Mouse (Mus musculus) ES-E14 (cell line): Measurements from ENCODE around the gene Lrrc3c. TPM values are rescaled to one million over a fixed set of nuclear protein-coding genes. Genes with fewer than 3 reads are reported as not detected.

Experiments used
- DNase-seq: peaks from one replicate; pipeline ENCODE4 v3.0.0-alpha.2; 2013; ENCODE audit warnings: low read depth, low spot score
- H3K27ac ChIP-seq: 2 replicates; pipeline ENCODE4 v1.5.1; 2012; ENCODE audit warnings: low read depth, mild to moderate bottlenecking, low read length, moderate library complexity, mixed read lengths; ENCODE audit not compliant: poor library complexity, insufficient read depth, severe bottlenecking
- H3K36me3 ChIP-seq: 2 replicates; pipeline ENCODE4 v1.6.1; 2012; ENCODE audit warnings: mild to moderate bottlenecking, low read length, moderate library complexity, mixed read lengths; ENCODE audit not compliant: control insufficient read depth, poor library complexity, insufficient read depth, severe bottlenecking
- H3K4me1 ChIP-seq, 2 experiments: fragments of 150-350 bp in 1 of 2; sonication (generic) in 1 of 2; 2 replicates each; pipeline ENCODE4 v1.6.1; 2012; ENCODE audit warnings: low read length in 2 of 2, mild to moderate bottlenecking in 1 of 2, mixed read lengths in 1 of 2; ENCODE audit not compliant: control insufficient read depth in 2 of 2, insufficient read depth in 2 of 2, poor library complexity in 1 of 2
- H3K4me3 ChIP-seq, 2 experiments: fragments of 150-350 bp in 1 of 2; sonication (generic) in 1 of 2; 2 replicates each; pipeline ENCODE4 v1.5.1; 2012; ENCODE audit warnings: low read length in 2 of 2, low read depth in 1 of 2, mild to moderate bottlenecking in 1 of 2, mixed read lengths in 1 of 2; ENCODE audit not compliant: insufficient read depth in 1 of 2, poor library complexity in 1 of 2, severe bottlenecking in 1 of 2
- H3K9ac ChIP-seq: 2 replicates; pipeline ENCODE4 v1.6.1; 2012; ENCODE audit warnings: low read depth, mild to moderate bottlenecking, low read length, mixed read lengths; ENCODE audit not compliant: poor library complexity, insufficient read depth, severe bottlenecking
- H3K9me3 ChIP-seq: fragments of 150-350 bp; sonication (generic); 2 replicates; pipeline ENCODE4 v1.6.1; 2012; ENCODE audit warnings: low read depth, mild to moderate bottlenecking, low read length; ENCODE audit not compliant: control insufficient read depth, insufficient read depth
- CHD2 ChIP-seq: IDR thresholded peaks from 2 replicates; pipeline ENCODE4 v1.6.1; 2014; ENCODE audit warnings: mild to moderate bottlenecking, low read depth, low read length, inconsistent platforms
- HCFC1 ChIP-seq: IDR thresholded peaks from 2 replicates; pipeline ENCODE4 v1.6.1; 2012; ENCODE audit warnings: low read length, inconsistent platforms, borderline replicate concordance; ENCODE audit not compliant: insufficient read depth
- MAFK ChIP-seq: IDR thresholded peaks from 2 replicates; pipeline ENCODE4 v1.6.1; 2014; ENCODE audit warnings: mild to moderate bottlenecking, low read depth, low read length, inconsistent platforms; ENCODE audit not compliant: insufficient read depth
- ZC3H11A ChIP-seq: IDR thresholded peaks from 2 replicates; pipeline ENCODE4 v1.6.1; 2012; ENCODE audit warnings: low read depth, mild to moderate bottlenecking, inconsistent platforms, low read length, borderline replicate concordance
- ZNF384 ChIP-seq: IDR thresholded peaks from 2 replicates; pipeline ENCODE4 v1.6.1; 2012; ENCODE audit warnings: low read depth, low read length, inconsistent platforms
- in situ Hi-C, 2 experiments: fragments of 600-800 bp; cut with MboI; formaldehyde crosslinking; loops; one replicate each; pipeline ENCODE4 v1.15.1; 2025; ENCODE audit warnings: low sequenced_read_pairs in 2 of 2, inconsistent platforms in 1 of 2; ENCODE audit not compliant: unreplicated experiment in 2 of 2
- total RNA-seq: library from RNA; depleted of rRNA; stranded (reverse); fragments of 300-350 nt; gene quantifications from 2 replicates; pipeline ENCODE4 v1.2.3, GENCODE M21; 2012

Gene Lrrc3c
- total RNA-seq, 1 experiment, result not detected

DNA sequence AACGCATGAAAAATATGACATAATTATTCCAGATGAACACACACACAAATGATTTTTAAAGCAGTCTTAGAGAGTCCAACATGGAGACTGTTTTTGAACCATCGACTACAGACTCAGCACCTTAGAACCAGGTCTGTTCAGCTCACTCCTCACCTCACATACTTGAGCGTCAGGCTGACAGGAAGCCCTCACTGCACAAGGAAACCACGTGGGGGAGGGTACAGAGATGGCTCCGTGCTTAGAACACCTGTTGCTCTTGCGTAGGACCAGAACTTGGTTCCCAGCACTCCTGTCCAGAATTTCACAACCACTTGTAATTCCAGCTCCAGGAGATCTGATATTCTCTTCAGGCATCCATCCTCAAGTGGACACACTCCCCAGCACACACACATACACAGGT lies 3.1 kb upstream of the Lrrc3c start:
- H3K36me3 ChIP-seq, result no peaks in the 10 kb centered on the region
- no peak overlapping the region for H3K27ac ChIP-seq
- no peaks in the 10 kb centered on the region for H3K9me3 ChIP-seq
- TF ChIP-seq ZC3H11A (no peak), CHD2 (no peak), HCFC1 (no peak), ZNF384 (no peak), MAFK (no peak)
- in situ Hi-C loops, result no loop called here
- no peak overlapping the region for H3K9ac ChIP-seq
- no peaks in the 10 kb centered on the region; a peak in 1 of 4 replicates for H3K4me1 ChIP-seq
- DNase-seq, result no peak
- no peak overlapping the region for H3K4me3 ChIP-seq

DNA sequence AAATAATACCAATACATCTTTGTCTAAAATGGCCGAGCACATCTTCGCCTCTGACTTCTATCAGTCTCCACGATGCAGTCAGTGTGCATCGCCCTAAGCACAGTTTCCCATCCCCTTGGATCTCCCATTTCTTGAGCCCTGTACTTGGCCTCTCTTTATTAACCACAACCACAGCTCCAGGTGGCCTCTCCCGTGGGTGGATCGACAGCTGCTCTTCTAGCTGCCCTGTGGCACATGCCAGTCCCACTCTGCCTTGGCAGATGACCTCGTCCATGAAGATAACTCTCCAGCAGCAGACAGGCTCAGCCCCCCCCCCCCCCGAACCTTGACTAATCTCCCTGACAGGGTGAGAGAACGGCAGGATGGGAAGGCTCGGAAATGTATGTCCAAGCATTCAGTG lies 2.6 kb upstream of the Lrrc3c start:
- Histone ChIP-seq H3K4me1 (no peaks in the 10 kb centered on the region; a peak in 1 of 4 replicates), H3K4me3 (no peak overlapping the region), H3K9ac (no peak overlapping the region), H3K36me3 (no peaks in the 10 kb centered on the region), H3K27ac (no peak overlapping the region), H3K9me3 (no peaks in the 10 kb centered on the region)
- in situ Hi-C loops, result no loop called here
- no peak for DNase-seq
- no peak for TF ChIP-seq CHD2
- TF ChIP-seq MAFK, result no peak
- no peak for TF ChIP-seq ZNF384

DNA sequence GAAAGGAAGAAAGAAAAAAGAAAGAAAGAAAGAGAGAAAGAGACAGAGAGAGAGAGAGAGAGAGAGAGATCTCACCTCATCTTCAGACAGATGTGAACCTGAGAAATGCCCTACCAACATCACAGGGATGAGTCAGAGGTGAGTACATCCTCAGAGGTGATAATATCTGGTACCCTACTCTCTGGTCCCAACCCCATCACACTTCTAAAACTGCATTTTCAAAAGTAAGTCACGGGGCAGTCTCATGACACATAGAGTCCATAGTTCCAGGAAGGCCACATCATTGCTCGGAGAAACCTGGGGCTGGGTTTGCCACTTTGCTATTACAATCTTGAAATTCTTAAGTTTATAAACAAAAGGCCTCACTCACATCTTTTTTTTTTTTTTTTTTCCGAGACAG lies 2.1 kb upstream of the Lrrc3c start:
- H3K4me3 ChIP-seq, result no peak overlapping the region
- in situ Hi-C loops, result no loop called here
- no peak overlapping the region for H3K9ac ChIP-seq
- no peak for TF ChIP-seq MAFK
- TF ChIP-seq CHD2, result no peak
- TF ChIP-seq ZC3H11A, result no peak
- no peak for TF ChIP-seq HCFC1
- no peak for TF ChIP-seq ZNF384
- H3K4me1 ChIP-seq, result no peaks in the 10 kb centered on the region; a peak in 1 of 4 replicates
- no peak overlapping the region for H3K27ac ChIP-seq
- no peaks in the 10 kb centered on the region for H3K9me3 ChIP-seq
- no peak for DNase-seq
- no peaks in the 10 kb centered on the region for H3K36me3 ChIP-seq

DNA sequence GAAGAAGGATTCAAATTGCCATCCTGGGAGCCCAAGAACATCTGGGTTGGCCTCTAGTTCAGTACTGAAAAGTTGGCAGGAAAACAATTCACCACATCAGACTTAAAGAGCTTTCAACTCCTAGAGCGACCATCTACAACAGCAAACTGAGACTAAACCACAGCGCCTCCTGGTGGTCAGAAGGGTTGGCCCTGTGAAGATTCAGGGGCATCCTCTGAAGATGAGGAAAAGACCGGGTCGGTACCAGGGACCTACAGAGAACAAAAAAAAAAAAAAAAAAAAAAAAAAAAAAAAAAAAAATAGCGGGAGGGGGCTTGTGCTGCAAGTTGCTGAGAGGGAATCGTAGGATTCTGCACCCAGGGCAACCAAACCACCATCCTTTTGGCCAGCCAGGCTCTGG lies 728 bp upstream of the Lrrc3c start:
- in situ Hi-C loops, result no loop called here
- no peak overlapping the region for H3K4me3 ChIP-seq
- H3K36me3 ChIP-seq, result no peaks in the 10 kb centered on the region

DNA sequence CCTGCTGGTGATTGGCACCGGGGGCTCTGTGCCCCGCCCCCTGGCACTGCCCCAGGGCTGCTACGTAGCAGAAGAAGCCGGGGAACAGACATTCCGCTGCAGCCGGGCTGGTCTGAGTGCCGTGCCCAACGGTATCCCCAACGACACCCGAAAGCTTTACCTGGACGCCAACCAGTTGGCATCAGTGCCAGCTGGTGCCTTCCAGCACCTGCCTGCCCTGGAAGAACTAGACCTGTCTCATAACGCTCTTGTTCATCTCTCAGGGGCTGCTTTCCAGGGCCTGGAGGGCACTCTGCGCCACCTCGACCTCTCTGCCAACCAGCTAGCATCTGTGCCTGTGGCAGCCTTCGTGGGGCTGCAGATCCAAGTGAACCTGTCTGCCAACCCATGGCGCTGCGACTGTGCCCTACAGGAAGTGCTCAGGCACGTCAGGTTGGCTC lies 780 bp downstream of the Lrrc3c start:
- no peaks in the 10 kb centered on the region for H3K9me3 ChIP-seq
- H3K4me3 ChIP-seq, result peak overlapping the region; percentile 33 to 39; a peak in 2 of 4 replicates
- TF ChIP-seq CHD2 (no peak), ZNF384 (no peak), MAFK (no peak), HCFC1 (no peak), ZC3H11A (no peak)
- no peak overlapping the region for H3K27ac ChIP-seq
- H3K4me1 ChIP-seq, result peaks cover 0 to 3% of the 10 kb centered on the region in 2 experiments; a peak in 2 of 4 replicates
- in situ Hi-C loops, result no loop called here
- H3K9ac ChIP-seq, result no peak overlapping the region
- no peaks in the 10 kb centered on the region for H3K36me3 ChIP-seq
- DNase-seq, result no peak

More for the DNA sequence above, 728 bp upstream of the Lrrc3c start:
- Histone ChIP-seq H3K9ac (no peak overlapping the region), H3K9me3 (no peaks in the 10 kb centered on the region), H3K27ac (no peak overlapping the region), H3K4me1 (peaks cover 0 to 3% of the 10 kb centered on the region in 2 experiments; a peak in 1 of 4 replicates)
- DNase-seq, result peak; percentile 86
- peak; percentile 90 for TF ChIP-seq ZNF384
- no peak for TF ChIP-seq CHD2
